Mouse (Mus musculus) spleen, adult 10 weeks (tissue): ENCODE measurements around the gene Tmem204. TPM values are rescaled to one million over a fixed set of nuclear protein-coding genes. Genes with fewer than 3 reads are reported as not detected.

Experiments
- polyA plus RNA-seq: library from polyadenylated mRNA; stranded (reverse); fragments of 350-450 nt; fragmentation: Illumina TruSeq; extraction: RNeasy Lipid Tissue Mini Kit (QIAGEN cat#74804); gene quantifications from one replicate; pipeline ENCODE4 v1.2.3, GENCODE M21; 2015; ENCODE audit warnings: low replicate concordance; ENCODE audit not compliant: insufficient read depth

Tmem204 gene
- 19.4 TPM for polyA plus RNA-seq

DNA sequence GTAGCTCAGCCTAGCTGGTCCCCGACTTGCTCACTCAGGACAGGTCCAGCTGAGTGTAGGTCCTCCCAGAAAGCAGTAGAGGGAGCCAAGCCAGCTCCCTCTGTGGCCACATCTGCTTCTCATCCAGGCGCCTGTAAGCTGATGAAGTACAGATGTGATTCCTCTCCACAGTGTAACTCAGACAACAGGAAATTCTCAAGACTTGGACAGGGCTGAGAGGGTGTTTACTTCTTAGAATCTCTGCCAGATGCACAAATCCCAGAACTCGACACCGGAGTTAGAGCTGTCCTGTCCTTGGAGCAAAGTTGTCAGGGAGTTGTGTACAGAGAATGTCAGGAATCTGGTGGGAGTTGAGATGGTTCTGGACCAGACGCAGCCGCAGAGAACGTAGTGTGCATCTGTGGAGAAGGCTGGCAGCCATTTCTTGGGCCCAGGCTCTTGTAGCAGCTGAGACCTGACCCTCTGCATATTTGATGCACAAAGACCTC lies at the start of gene Tmem204:
Gene Tmem204, minus strand, starts transcription at position 148 of the 488 bp plus-strand sequence.

DNA sequence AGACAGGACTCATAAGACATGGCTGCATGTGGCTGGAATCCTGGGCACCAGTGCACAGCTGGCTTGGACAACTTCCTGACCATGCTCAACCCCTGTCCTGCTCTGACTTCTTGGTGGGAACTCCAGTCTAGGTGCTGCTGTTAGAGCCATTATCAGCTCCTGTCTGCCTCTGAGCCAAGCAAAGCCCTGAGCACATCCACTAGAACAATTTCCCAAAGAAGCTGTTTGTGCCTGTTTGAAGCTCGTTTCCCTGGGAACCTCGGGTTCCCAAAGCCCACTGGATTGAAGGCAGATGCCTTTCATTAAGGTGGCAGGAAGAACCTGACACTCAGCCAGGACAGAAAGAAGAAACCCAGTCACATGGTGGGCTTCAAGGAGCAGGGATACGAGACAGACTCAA lies 37.0 kb upstream of the Tmem204 start, which contains the start of gene Ptx4:
Gene Ptx4, plus strand, starts transcription at position 355 of the 400 bp plus-strand sequence.

DNA sequence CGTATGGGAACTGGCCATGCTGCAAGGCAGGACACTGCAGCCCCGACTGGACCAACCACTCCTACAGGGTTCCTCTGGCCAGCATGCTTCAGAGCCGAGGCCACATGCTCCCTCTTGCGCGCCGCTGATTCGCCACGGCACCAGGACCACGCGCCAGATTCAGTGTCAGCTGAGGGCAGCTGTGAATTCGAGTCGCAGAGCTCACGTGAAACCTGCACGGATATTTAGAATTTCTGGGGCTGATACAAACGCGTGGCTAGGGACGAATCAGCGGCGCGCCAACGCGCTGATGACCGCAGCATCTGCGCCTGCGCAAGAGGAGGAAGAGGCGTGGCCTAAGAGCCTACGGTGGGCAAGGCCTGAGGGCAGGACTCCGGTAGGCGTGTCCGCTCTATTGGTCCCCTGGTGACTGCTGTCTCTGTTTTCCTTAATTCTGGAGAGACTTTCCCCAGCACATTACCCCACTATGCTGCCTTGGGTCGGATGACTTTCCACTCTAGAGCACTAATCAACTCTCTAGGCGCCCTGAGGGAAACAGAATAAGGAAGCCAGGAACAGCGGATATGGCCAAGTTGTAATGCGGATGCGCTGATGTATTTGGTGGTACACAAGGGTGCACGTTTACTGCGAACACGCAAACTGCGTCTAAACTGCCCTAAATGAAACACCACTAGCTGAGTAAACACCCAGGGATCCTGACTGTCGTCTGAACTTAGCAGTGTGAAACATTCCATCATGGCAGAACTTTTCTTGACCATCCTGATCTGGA lies 32.5 kb upstream of the Tmem204 start, which contains the start of gene Telo2:
Gene Telo2, minus strand, starts transcription at position 304 of the 769 bp plus-strand sequence.

DNA sequence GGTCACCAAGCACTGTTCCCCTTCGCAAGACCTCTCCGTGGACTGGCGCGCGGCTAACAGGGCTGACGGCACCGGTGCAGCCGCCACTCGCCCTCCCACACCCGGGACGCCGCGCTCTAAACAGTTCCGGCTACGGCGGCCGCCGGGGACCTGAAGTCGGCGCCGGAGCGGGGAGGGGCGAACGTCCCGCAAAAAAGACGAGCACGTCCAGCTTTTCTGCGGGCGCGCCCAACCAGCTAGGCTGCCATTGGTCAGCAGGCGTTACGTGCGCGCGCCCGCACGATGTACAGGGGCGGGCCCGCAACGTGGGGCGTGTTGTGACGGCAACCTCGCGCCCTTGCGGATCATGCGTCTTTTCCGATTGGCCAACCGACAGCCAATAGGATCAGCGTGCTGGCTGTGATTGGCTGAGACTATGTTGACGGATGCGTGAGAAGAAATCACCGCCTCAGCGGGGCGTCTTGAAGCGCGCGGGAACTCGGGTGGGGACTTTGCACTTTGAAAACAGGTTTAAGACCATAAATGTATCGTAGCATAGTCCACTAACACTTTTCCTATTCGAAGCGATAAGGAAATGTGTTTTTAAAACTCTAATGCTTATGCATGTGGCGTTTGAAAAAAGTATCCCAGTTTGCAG lies 67.6 kb downstream of the Tmem204 start, which contains the start of the genes Cramp1l and Ift140:
Gene Cramp1l, minus strand, starts transcription at position 134 of the 637 bp plus-strand sequence.
Gene Ift140, plus strand, starts transcription at position 431 of the 637 bp plus-strand sequence.

Other genes starting within 250 kb of the Tmem204 start
- gene Hagh, start 243.4 kb downstream of the Tmem204 start, polyA plus RNA-seq = 62.0 TPM
- 9.4 TPM for gene Fahd1, start 233.2 kb downstream of the Tmem204 start, polyA plus RNA-seq
- gene Igfals, start 217.6 kb downstream of the Tmem204 start, polyA plus RNA-seq = 0.36 TPM
- 30.4 TPM for gene Nubp2, start 197.2 kb downstream of the Tmem204 start, polyA plus RNA-seq
- 12.0 TPM for gene Spsb3, start 196.9 kb downstream of the Tmem204 start, polyA plus RNA-seq
- gene Eme2, start 188.5 kb downstream of the Tmem204 start, polyA plus RNA-seq = 12.4 TPM
- gene Mrps34, start 188.5 kb downstream of the Tmem204 start, polyA plus RNA-seq = 18.6 TPM
- gene Nme3, start 187.1 kb downstream of the Tmem204 start, polyA plus RNA-seq = 14.5 TPM
- 68.1 TPM for gene Mapk8ip3, start 146.6 kb downstream of the Tmem204 start, polyA plus RNA-seq
- 50.0 TPM for gene Jpt2, start 122.9 kb downstream of the Tmem204 start, polyA plus RNA-seq
- gene Cramp1l, start 67.8 kb downstream of the Tmem204 start, polyA plus RNA-seq = 25.7 TPM
- gene Ift140, start 67.5 kb downstream of the Tmem204 start, polyA plus RNA-seq = 42.9 TPM
- 20.8 TPM for gene Telo2, start 32.4 kb upstream of the Tmem204 start, polyA plus RNA-seq
- not detected for gene Ptx4, start 37.2 kb upstream of the Tmem204 start, polyA plus RNA-seq
- gene Clcn7, start 49.8 kb upstream of the Tmem204 start, polyA plus RNA-seq = 21.3 TPM
- gene Ccdc154, start 78.9 kb upstream of the Tmem204 start, polyA plus RNA-seq = not detected
- gene Gm38655, start 91.9 kb upstream of the Tmem204 start, polyA plus RNA-seq = not detected
- gene BC003965, start 101.0 kb upstream of the Tmem204 start, polyA plus RNA-seq = 15.8 TPM
- gene Unkl, start 104.8 kb upstream of the Tmem204 start, polyA plus RNA-seq = 23.8 TPM
- 26.3 TPM for gene Gnptg, start 156.5 kb upstream of the Tmem204 start, polyA plus RNA-seq
- gene Tsr3, start 156.6 kb upstream of the Tmem204 start, polyA plus RNA-seq = 13.5 TPM
- 4.9 TPM for gene Baiap3, start 172.8 kb upstream of the Tmem204 start, polyA plus RNA-seq
- 482 TPM for gene Ube2i, start 191.0 kb upstream of the Tmem204 start, polyA plus RNA-seq
- 0.19 TPM for gene Prss34, start 214.8 kb upstream of the Tmem204 start, polyA plus RNA-seq
- not detected for gene Prss28, start 225.1 kb upstream of the Tmem204 start, polyA plus RNA-seq
- not detected for gene Prss29, start 235.1 kb upstream of the Tmem204 start, polyA plus RNA-seq